Mouse (Mus musculus): ENCODE data around the gene Ccdc34.
"Not testable (repeated sequence)": the region's sequence is repeated elsewhere in the genome, so short reads cannot be mapped to it uniquely, and the experiment has no call there.

The Ccdc34 gene

GRCm38 (mm10) chr2:110082975-110083374, 65.4 kb downstream of the Ccdc34 start:
- DNase-seq = no peak

- DNase-seq = no peak
Observed at GRCm38 (mm10) chr2:110085701-110086143, 68.1 kb downstream of the Ccdc34 start.

GRCm38 (mm10) chr2:110114133-110114532, 96.5 kb downstream of the Ccdc34 start:
- DNase-seq = no peak

- no peak for DNase-seq
Observed at GRCm38 (mm10) chr2:110129396-110129795, 111.8 kb downstream of the Ccdc34 start.

- DNase-seq = no peak
Observed at GRCm38 (mm10) chr2:110131573-110131972, 114.0 kb downstream of the Ccdc34 start.

GRCm38 (mm10) chr2:110133356-110134115, 115.9 kb downstream of the Ccdc34 start:
- DNase-seq = no peak

- no peak for DNase-seq
Observed at GRCm38 (mm10) chr2:110134765-110135594, 117.4 kb downstream of the Ccdc34 start.

GRCm38 (mm10) chr2:110137291-110137690, 119.7 kb downstream of the Ccdc34 start:
- DNase-seq = no peak

GRCm38 (mm10) chr2:110138096-110138495, 120.5 kb downstream of the Ccdc34 start:
- DNase-seq = no peak

- DNase-seq = not testable (repeated sequence)
Observed at GRCm38 (mm10) chr2:110147980-110148379, 130.4 kb downstream of the Ccdc34 start.

GRCm38 (mm10) chr2:110149246-110149645, 131.6 kb downstream of the Ccdc34 start:
- no peak for DNase-seq

GRCm38 (mm10) chr2:110156321-110156720, 138.7 kb downstream of the Ccdc34 start:
- DNase-seq = no peak

GRCm38 (mm10) chr2:110165003-110165402, 147.4 kb downstream of the Ccdc34 start:
- DNase-seq = no peak

- no peak for DNase-seq
Observed at GRCm38 (mm10) chr2:110167694-110168093, 150.1 kb downstream of the Ccdc34 start.

- DNase-seq = no peak
Observed at GRCm38 (mm10) chr2:110168361-110168760, 150.7 kb downstream of the Ccdc34 start.

- no peak for DNase-seq
Observed at GRCm38 (mm10) chr2:110172456-110172855, 154.8 kb downstream of the Ccdc34 start.

- no peak for DNase-seq
Observed at GRCm38 (mm10) chr2:110173818-110174247, 156.2 kb downstream of the Ccdc34 start.

- DNase-seq = no peak
Observed at GRCm38 (mm10) chr2:110176761-110177400, 159.3 kb downstream of the Ccdc34 start.

- no peak for DNase-seq
Observed at GRCm38 (mm10) chr2:110177406-110177805, 159.8 kb downstream of the Ccdc34 start.

- peak; percentile 42 for DNase-seq
Observed at GRCm38 (mm10) chr2:110177879-110178278, 160.3 kb downstream of the Ccdc34 start.

- DNase-seq = peak; percentile 45
Observed at GRCm38 (mm10) chr2:110179669-110180315, 162.2 kb downstream of the Ccdc34 start.

GRCm38 (mm10) chr2:110180316-110180670, 162.7 kb downstream of the Ccdc34 start:
- DNase-seq = peak; percentile 41

GRCm38 (mm10) chr2:110181666-110182065, 164.0 kb downstream of the Ccdc34 start:
- no peak for DNase-seq
